Mouse (Mus musculus): Measurements from ENCODE around the gene Klk10.

Klk10 gene

DNA sequence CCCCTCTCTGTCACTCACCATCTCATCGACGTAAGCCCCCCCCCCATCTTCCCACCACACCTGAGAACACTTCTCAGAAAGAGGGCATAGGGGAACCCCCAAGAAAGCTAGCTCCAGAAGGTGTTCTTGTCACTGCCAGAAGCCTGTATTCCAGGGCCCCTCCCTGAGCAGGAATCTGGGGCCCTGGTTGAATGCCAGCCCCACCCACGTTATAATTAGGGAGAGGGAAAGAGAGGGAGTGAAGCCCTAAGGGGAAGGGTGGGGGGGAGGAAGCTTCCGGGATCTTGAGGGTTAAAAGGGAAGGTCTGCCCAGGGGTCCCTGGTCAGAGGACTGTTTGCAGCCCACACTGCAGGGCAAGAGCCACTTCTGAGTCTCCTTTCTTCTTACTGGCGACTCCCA, at the start of gene Klk10:
Klk10 (plus strand) TSS at position 290 of the 400 bp plus-strand sequence.
- no peak for DNase-seq (ENCODE audit: low read depth, low spot score)

DNA sequence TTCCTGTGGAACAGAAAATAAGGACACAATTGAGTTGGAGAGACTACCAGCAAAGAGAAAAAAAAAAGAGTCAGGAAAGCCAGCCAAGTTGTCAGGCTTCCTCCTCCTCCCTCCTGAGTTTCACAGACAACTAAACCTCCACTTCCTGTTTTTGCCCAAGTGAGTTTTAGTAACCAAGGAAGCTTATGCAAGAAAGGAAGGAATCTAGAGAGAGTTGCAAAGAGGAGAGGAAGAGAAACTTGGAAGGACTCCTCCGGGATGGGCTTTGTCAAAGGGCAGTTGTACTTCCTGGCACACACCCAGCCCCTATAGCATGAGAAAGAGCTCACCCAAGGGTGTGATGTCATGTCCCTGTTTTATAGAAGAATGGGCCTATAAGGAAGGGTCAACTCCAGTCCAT, 33.0 kb upstream of the Klk10 start:
- peak; percentile 63 for DNase-seq (ENCODE audit: low read depth, low spot score)

- DNase-seq (ENCODE audit: low read depth, low spot score): no peak
These were observed 28.0 kb upstream of the Klk10 start for GRCm38 (mm10) chr7:43752806-43753205.

GRCm38 (mm10) chr7:43766484-43766883, 14.4 kb upstream of the Klk10 start:
- no peak for DNase-seq (ENCODE audit: low read depth, low spot score)

GRCm38 (mm10) chr7:43768597-43768996, 12.2 kb upstream of the Klk10 start, which contains the start of gene Klk12:
Gene Klk12 (plus strand): TSS chr7:43768897.
- DNase-seq (ENCODE audit: low read depth, low spot score): no peak

- no peak for DNase-seq (ENCODE audit: low read depth, low spot score)
These were observed 11.2 kb upstream of the Klk10 start for GRCm38 (mm10) chr7:43769636-43770035.

DNA sequence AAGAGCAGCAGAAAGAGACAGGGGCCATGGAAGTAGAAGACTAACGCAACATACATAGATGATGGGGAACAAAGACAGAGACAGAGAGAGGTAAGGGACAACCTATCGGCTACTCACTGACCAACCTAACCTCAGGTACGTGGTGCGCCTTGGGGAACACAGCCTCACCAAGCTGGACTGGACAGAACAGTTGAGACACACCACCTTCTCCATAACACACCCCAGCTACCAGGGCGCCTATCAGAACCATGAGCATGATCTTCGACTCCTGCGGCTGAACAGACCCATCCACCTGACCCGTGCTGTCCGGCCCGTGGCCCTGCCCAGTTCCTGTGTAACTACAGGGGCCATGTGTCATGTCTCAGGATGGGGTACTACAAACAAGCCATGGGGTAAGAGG, 10.1 kb upstream of the Klk10 start:
- DNase-seq (ENCODE audit: low read depth, low spot score): no peak

DNA sequence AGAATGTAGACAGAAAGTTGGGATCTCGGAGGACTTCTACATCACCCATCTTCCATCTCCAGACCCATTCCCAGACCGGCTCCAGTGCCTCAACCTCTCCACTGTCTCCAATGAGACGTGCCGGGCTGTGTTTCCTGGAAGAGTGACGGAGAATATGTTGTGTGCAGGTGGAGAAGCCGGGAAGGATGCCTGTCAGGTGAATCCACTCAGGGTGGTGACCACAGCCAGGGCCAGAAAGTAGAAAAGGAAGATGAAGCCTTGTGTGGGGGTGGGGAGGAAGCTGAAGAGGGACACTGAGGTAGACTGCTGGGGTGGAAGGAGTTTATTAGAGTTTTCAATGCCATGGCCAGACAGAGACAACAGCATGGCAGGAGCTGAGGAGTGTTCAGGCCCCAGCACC, 8.9 kb upstream of the Klk10 start:
- DNase-seq (ENCODE audit: low read depth, low spot score): no peak

- no peak for DNase-seq (ENCODE audit: low read depth, low spot score)
These were observed 7.9 kb upstream of the Klk10 start for GRCm38 (mm10) chr7:43772901-43773300.

DNA sequence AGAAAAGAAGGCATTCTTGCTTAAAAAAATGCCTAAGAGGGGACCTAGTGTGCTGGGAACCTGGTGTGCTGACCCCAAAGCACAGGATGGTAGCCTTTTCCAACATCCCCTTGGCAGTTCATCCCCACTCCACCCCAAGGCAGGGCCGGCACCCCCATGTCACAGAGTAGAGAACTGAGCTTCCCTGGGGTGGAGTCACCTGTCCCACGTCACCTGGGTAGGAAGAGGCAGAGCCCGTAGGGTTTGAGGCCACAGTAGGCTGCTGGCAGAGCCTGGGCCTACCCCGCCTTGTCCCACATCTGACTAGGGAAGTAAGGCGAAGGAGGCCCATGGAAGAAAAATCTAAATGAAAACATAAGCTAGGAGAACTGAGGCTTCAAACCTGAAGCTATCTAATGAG, 6.5 kb upstream of the Klk10 start, which contains the start of gene Klk11:
Klk11 (plus strand) TSS at position 241 of the 400 bp plus-strand sequence.
- DNase-seq (ENCODE audit: low read depth, low spot score): no peak

- no peak for DNase-seq (ENCODE audit: low read depth, low spot score)
These were observed 6.0 kb upstream of the Klk10 start for GRCm38 (mm10) chr7:43774802-43775201.

- DNase-seq (ENCODE audit: low read depth, low spot score): no peak
These were observed 5.4 kb upstream of the Klk10 start for GRCm38 (mm10) chr7:43775311-43776057.

GRCm38 (mm10) chr7:43776506-43776905, 4.3 kb upstream of the Klk10 start:
- DNase-seq (ENCODE audit: low read depth, low spot score): no peak

DNA sequence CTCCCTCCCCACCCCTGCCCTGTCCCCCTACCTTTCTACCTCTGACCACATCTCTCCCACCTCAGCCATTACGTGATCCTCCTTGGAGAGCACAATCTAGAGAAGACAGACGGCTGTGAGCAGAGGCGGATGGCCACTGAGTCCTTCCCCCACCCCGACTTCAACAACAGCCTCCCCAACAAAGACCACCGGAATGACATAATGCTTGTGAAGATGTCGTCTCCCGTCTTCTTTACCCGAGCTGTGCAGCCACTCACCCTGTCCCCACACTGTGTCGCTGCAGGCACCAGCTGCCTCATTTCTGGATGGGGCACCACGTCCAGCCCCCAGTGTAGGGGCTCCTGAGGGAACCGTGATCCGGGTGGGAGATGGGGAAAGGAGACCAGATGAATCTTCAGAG, 3.4 kb upstream of the Klk10 start:
- DNase-seq (ENCODE audit: low read depth, low spot score): no peak

- no peak for DNase-seq (ENCODE audit: low read depth, low spot score)
These were observed 2.5 kb upstream of the Klk10 start for GRCm38 (mm10) chr7:43778176-43778970.

- peak; percentile 41 for DNase-seq (ENCODE audit: low read depth, low spot score)
These were observed 594 bp upstream of the Klk10 start for GRCm38 (mm10) chr7:43780241-43780640.

GRCm38 (mm10) chr7:43781541-43781940, 706 bp downstream of the Klk10 start:
- DNase-seq (ENCODE audit: low read depth, low spot score): no peak

GRCm38 (mm10) chr7:43782275-43783265, 1.7 kb downstream of the Klk10 start:
- peak; percentile 52 for DNase-seq (ENCODE audit: low read depth, low spot score)

DNA sequence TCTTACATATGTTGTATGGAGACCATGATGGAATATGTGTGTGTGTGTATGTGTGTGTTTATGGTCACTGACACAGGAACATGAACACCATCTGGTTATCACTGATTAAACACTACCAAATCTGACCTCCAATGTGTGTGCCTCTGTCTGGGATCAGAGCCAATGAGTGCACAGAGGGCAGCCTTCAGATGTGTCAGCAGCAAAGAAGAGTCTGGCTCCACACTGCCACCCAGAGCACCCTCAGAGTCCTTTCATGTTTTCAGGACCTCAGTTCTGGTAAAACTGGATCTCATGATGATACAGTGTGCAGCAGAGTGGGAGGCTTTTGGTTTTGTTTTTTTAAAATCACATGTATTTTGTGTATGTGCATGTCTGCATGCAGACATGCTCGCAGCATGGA, 4.5 kb downstream of the Klk10 start:
- DNase-seq (ENCODE audit: low read depth, low spot score): peak; percentile 58

DNA sequence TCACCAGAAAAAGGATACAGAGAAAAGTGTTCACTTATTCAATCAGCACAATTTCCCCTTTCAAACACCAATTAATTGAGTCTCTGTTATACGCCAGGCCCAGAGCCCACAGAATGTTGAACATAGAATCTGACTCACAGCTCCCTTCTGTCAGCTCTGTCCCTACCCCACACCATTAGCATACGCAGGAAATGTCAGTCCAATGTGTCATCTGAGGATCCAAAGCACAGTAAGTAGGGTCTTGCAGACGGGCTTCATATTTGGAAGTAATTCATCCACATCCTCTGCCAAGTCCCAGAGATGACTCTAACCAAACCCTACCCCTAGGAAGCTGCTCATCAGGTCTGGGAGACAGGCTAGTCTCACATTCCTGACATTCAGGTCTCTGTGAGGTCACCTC, 7.3 kb downstream of the Klk10 start:
- peak; percentile 78 for DNase-seq (ENCODE audit: low read depth, low spot score)

DNA sequence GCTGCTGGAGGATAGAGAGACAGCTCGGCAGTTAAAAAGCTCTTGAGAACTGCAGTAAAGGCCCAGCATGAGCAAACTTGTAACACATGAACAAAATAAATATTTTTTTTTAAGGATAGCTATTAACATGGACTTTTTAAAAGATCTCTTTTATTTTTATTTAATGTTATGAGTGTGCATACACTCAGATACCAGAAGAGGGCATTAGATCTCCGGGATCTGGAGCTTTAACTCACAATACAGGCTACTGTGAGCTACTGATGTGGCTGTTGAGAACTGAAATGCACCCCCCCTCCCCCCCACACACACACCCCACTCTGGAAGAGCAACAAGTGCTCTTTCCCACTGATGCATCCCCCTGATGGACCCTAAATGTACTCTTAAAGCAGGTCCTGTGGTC, 8.5 kb downstream of the Klk10 start:
- DNase-seq (ENCODE audit: low read depth, low spot score): peak; percentile 39

GRCm38 (mm10) chr7:43791591-43791990, 10.8 kb downstream of the Klk10 start, which contains the start of gene Klk9:
Gene Klk9 (plus strand): TSS chr7:43791891.
- DNase-seq (ENCODE audit: low read depth, low spot score): no peak
